Mouse (Mus musculus): ENCODE measurements at regions not wholly inside any gene's neighbourhood (a gene's known extent, or its start where the extent isn't known, plus 50 kb on each side); places are given as distances from the start of the nearest gene placed in this dataset.
A peak's percentile ranks its signal among the peaks of the same experiment; 100 is the strongest.

DNA sequence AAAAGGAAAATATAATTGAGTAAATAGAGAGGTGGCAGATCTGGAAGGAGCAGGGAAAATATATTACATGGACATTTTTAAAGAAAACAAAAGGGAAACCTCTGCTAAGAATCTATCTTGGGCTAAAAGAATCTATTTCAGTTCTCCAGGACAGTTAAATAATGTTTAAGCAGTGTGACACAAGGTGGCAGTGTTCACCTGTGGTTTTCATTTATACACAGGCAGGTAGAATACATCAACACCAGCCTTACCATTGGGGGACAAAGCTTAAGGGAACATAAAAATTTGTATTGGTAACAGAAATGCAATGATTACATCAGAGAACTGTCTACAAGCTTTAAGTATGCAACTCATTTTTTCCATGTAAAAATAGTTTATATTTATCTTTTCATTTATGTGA, 78.2 kb upstream of the Cldn34d start:
- no peak overlapping the region for H3K9ac ChIP-seq (replicated peaks; ENCODE audit: low read depth)
- no peak overlapping the region for H3K4me2 ChIP-seq (replicated peaks; ENCODE audit: low read depth, low read length)
- H3K4me3 ChIP-seq (ENCODE audit: low read depth, low read length), result no peak overlapping the region
- TF ChIP-seq EP300 (IDR thresholded peaks at IDR 0.05), result no peak
- TF ChIP-seq CTCF (IDR thresholded peaks at IDR 0.05), result peak; percentile 43
- no peaks in the 10 kb centered on the region for H3K4me1 ChIP-seq (ENCODE audit: insufficient read depth, low read depth, low read length)
- DNase-seq (ENCODE audit: low spot score), result peak; percentile 9
- H3K9me3 ChIP-seq (ENCODE audit: low read length), result no peaks in the 10 kb centered on the region
- H3K27ac ChIP-seq (ENCODE audit: low read length), result no peak overlapping the region
- H3K27me3 ChIP-seq (replicated peaks; ENCODE audit: insufficient read depth, low read length), result no peaks in the 10 kb centered on the region
- ATAC-seq, result no peak
- no peaks in the 10 kb centered on the region for H3K36me3 ChIP-seq (ENCODE audit: insufficient read depth, low read length)

Data from lung, postnatal 0 days (tissue).